Mouse (Mus musculus) CH12.LX (cell line): ENCODE results near the gene Fam222b.

Experiments used
- CTCF ChIP-seq, 2 experiments: IDR thresholded peaks in 1 of 2; conservative IDR thresholded peaks in 1 of 2; 2 replicates each; pipeline ENCODE4 v1.5.1; 2011 to 2012; ENCODE audit warnings: low read depth in 2 of 2, low read length in 2 of 2, improper control_type of control experiment in 1 of 2, inconsistent platforms in 1 of 2, mild to moderate bottlenecking in 1 of 2, moderate library complexity in 1 of 2
- EP300 ChIP-seq: IDR thresholded peaks from 2 replicates; pipeline ENCODE4 v1.6.1; 2011; ENCODE audit warnings: low read length, improper control_type of control experiment
- KAT2A ChIP-seq: IDR thresholded peaks from 2 replicates; pipeline ENCODE4 v1.6.1; 2012; ENCODE audit warnings: low read length, improper control_type of control experiment, inconsistent platforms; ENCODE audit not compliant: insufficient replicate concordance
- MAX ChIP-seq: IDR thresholded peaks from 2 replicates; pipeline ENCODE4 v1.6.1; 2011; ENCODE audit warnings: low read length, improper control_type of control experiment
- MAZ ChIP-seq: IDR thresholded peaks from 2 replicates; pipeline ENCODE4 v1.6.1; 2012; ENCODE audit warnings: low read depth, mild to moderate bottlenecking, inconsistent platforms, low read length, improper control_type of control experiment, moderate library complexity
- NELFE ChIP-seq: IDR thresholded peaks from 2 replicates; pipeline ENCODE4 v1.6.1; 2011; ENCODE audit warnings: low read depth, low read length, improper control_type of control experiment
- POLR2A ChIP-seq: IDR thresholded peaks from 2 replicates; pipeline ENCODE4 v1.6.1; 2011; ENCODE audit warnings: low read depth, mild to moderate bottlenecking, improper control_type of control experiment, low read length
- TBP ChIP-seq: conservative IDR thresholded peaks from 2 replicates; pipeline ENCODE4 v1.6.1; 2011; ENCODE audit warnings: low read depth, low read length, improper control_type of control experiment
- USF2 ChIP-seq: conservative IDR thresholded peaks from 2 replicates; pipeline ENCODE4 v1.6.1; 2011; ENCODE audit warnings: low read depth, low read length, improper control_type of control experiment

DNA sequence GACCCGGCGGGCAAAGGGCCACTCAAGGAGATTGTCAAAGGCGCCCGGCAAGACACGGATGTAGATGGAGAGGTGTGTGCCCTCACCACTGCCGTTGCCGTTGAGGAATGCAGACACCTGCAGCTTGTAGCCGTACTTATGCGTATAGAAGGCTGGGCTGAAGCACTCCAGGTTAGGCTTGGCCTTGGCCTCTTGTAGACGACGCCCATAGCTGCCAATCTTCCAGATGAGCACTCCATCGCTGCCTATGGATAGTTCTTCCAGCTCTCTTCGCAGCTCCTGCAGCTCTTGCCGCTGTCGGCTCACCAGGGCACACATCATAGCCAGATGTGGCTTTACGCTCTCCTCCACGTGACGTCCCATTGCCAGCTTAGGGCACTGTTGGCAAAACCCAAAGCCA lies 65.7 kb downstream of the Fam222b start:
- TF ChIP-seq POLR2A = no peak
- no peak for TF ChIP-seq MAX
- no peak for TF ChIP-seq EP300
- no peak for TF ChIP-seq NELFE
- no peak for TF ChIP-seq CTCF (conservative IDR thresholded peaks at IDR 0.05 in 1 of 2, IDR thresholded peaks at IDR 0.05 in 1 of 2; ENCODE audit: low read depth in 2 of 2, low read length in 2 of 2)
- TF ChIP-seq USF2 = no peak
- no peak for TF ChIP-seq TBP
- TF ChIP-seq MAZ = no peak
- no peak for TF ChIP-seq KAT2A
